Mouse (Mus musculus): ENCODE results near the gene Gapvd1. TPM values are rescaled to one million over a fixed set of nuclear protein-coding genes. Genes with fewer than 3 reads are reported as not detected.

Gapvd1 gene
- polyA plus RNA-seq, 1 experiment from 2014 or later: 79.7 TPM

DNA sequence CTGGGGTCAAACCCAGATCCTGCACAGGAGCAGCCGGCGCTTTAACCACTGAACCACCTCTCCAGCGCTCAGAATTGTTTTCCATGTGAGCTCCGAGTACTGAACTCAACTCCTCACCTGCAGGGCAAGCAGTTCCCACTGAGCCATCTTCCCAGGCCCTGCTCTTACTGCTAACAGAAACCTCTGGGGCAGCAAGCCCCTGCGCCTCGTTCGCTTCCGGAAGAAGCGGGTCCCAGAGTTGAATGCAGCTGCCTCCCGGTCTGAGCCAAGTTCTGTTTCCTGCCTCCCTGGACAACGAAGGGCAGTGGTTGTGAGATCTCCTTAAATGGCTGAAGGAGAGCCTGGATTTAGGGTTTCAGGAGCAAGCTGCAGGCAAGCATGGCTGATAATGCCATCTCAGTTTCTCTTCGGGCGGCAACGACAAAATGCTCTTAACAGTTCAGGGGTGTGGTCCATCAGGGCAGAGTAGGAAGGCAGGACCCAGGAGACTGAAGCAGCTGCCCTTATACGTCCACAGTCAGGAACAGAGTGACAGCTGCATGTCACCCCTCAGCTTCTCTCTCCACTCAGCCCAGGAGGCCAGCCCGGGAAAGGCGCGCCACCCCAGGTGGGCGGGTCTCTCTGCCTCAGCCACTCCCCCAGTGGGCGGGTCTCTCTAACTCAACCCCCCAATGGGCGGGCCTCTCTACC is 109.0 kb downstream of the Gapvd1 start:
- Histone ChIP-seq H3K27me3 (no peaks in the 10 kb centered on the region), H3K9ac (0 out of 2 replicates have a peak overlapping the region, but pooled peaks have one; percentile 6), H3K27ac (replicated peaks) (0 out of 2 replicates have a peak overlapping the region, but pooled peaks have one; percentile 28), H3K9me3 (replicated peaks) (no peaks in the 10 kb centered on the region), H3K4me3 (replicated peaks) (peak overlapping the region; percentile 44), H3K4me2 (replicated peaks) (peak overlapping the region; percentile 78), H3K4me1 (peaks cover 10% of the 10 kb centered on the region), H3K36me3 (no peaks in the 10 kb centered on the region)
- WGBS: 11% methylated on average over 21 of the region's 21 CpGs
- peak; percentile 87 for ATAC-seq (ENCODE audit: insufficient number of reproducible peaks, low FRiP score, low TSS enrichment, low read depth)

DNA sequence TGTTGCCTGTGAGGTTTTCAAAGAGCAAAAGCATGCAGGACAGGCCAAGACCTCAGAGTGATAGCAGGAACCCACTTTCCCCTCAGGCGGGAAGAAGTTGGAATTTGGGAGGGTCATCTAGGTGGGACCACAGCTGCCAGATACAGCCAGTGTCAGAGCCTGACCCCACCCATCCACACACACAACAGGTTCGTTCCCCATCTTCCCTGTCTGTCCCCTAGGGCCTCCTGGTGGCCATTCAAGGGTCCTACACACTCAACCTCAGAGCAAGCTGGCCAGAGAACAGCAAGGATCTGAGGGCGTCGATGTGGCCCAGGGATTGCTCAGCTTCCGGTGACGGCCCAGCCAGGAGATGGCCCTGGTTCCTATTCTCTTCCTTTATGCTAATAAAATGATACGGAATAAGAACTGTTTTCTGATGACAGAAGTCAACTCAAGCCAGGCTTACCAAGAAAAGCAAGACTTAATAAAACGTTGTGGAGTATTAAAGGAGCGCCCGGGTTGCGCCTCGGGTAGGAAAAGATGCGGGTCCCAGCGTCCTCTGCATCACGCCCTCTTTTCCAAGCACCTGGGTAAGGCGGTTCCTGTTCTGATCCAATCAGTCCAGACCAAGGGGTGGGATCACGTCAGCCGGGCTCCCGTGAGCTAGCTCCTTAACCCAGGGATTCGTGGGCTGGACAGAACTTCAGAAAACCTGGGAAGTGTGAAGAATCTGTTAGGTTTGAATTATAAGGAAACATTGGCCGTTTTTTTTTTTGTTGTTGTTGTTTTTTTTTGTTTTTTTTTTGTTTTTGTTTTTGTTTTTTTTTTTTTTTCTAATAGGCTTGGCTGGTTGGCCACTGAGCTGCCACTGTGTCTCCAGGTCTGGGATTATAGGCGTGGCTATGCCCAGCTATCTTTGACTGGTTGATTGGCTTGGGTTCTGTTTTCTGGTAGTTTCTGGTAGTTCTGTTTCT is 110.2 kb downstream of the Gapvd1 start:
- no peak for ATAC-seq (ENCODE audit: insufficient number of reproducible peaks, low FRiP score, low TSS enrichment, low read depth)
- no peak overlapping the region; the same call in 1 of the 2 replicates for H3K4me2 ChIP-seq (replicated peaks)
- WGBS: 36% methylated on average over 22 of the region's 22 CpGs

DNA sequence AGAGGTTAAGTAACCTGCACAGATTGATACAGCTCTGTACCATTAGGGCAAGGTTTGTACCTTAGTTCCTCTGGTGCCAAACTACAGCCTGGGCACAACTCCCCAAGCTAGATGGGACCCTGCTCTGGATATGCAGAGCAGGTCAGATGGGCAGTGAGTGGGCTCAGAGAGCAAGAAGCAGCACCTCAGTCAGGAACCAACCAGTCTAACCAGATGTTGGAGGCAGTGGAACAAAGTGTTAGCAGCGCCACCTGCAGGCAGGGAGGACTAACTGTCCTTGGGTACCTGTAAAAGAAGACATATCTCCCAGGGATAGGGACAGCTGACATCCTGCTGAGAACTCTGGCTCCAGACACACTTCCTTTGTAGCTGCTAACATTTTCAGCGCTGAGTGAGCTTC is 112.7 kb downstream of the Gapvd1 start:
- no peak overlapping the region for H3K4me2 ChIP-seq (replicated peaks)
- WGBS: 36% methylated on average over 2 of the region's 2 CpGs
- no peaks in the 10 kb centered on the region for H3K36me3 ChIP-seq
- H3K9me3 ChIP-seq (replicated peaks): no peaks in the 10 kb centered on the region
- no peaks in the 10 kb centered on the region for H3K27me3 ChIP-seq
- no peak for ATAC-seq (ENCODE audit: insufficient number of reproducible peaks, low FRiP score, low TSS enrichment, low read depth)
- no peak overlapping the region for H3K27ac ChIP-seq (replicated peaks)
- no peak overlapping the region for H3K9ac ChIP-seq
- peaks cover 17% of the 10 kb centered on the region for H3K4me1 ChIP-seq
- H3K4me3 ChIP-seq (replicated peaks): no peak overlapping the region

More for the DNA sequence above, 110.2 kb downstream of the Gapvd1 start:
- Histone ChIP-seq H3K27me3 (no peaks in the 10 kb centered on the region), H3K4me1 (peaks cover 10% of the 10 kb centered on the region), H3K9ac (no peak overlapping the region), H3K4me3 (replicated peaks) (no peak overlapping the region), H3K36me3 (no peaks in the 10 kb centered on the region), H3K27ac (replicated peaks) (no peak overlapping the region), H3K9me3 (replicated peaks) (no peaks in the 10 kb centered on the region)

DNA sequence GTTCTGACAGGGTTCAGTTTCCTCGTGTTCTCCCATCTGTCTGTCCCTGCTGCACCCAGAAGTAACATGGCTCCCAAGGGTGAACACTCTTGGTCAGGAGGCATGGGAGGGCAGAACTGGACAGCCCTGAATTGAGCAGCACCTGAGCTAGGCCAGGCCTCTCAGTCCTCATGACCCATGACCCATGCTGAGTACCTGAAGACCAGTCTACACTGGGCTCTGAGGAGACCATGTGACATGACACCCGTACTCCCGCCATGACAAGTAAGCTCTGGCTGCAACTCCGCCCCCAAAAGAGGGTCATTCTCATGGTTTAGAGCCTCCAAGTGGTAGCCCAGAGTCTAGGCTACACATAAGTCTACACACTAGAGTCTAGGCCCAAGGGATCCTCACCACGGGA is 115.3 kb downstream of the Gapvd1 start:
- 59% methylated on average over 5 of the region's 5 CpGs for WGBS

DNA sequence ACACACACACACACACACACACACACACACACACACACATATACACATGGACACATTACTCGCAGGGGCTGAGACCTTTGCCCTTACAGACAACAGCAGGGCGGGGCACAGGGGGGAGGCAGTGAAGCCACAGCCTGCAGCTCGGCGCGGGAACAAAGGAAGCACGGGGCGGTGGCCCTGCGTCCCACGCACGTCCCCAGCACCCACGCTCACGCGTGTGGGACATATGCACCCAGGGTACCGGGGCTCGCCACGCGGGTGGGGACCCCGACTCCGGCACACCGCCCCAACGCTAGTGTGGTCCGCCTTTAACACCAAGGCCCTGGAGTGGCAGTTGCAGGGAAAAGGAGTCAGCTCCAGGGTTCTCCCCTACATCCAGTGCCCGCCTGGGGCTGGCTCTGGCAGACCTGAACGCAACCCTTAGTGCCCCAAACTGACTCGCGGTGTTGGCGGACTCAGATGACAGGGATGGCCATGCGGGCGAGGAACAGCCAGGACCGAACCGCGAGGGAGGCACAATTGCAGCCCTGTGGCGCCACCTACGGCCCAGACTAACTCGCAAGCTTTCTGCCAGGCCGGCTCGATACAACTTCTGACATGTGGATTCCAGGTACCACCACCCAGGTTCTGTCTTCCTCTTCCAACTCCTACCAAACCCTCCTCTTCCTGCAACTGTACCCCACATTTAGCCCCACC is 115.9 kb downstream of the Gapvd1 start:
- no peaks in the 10 kb centered on the region for H3K27me3 ChIP-seq
- H3K4me2 ChIP-seq (replicated peaks): peak overlapping the region; percentile 96
- no peak overlapping the region for H3K27ac ChIP-seq (replicated peaks)
- H3K9me3 ChIP-seq (replicated peaks): no peaks in the 10 kb centered on the region
- ATAC-seq (ENCODE audit: insufficient number of reproducible peaks, low FRiP score, low TSS enrichment, low read depth): peak; percentile 58
- peak overlapping the region; percentile 47 for H3K4me3 ChIP-seq (replicated peaks)
- peaks cover 10% of the 10 kb centered on the region; the same call in 1 of the 2 replicates for H3K4me1 ChIP-seq
- no peaks in the 10 kb centered on the region for H3K36me3 ChIP-seq
- WGBS: 12% methylated on average over 37 of the region's 37 CpGs
- H3K9ac ChIP-seq: peak overlapping the region; percentile 37

More for the DNA sequence above, 115.3 kb downstream of the Gapvd1 start:
- Histone ChIP-seq H3K9me3 (replicated peaks) (no peaks in the 10 kb centered on the region), H3K4me2 (replicated peaks) (peak overlapping the region; percentile 96; the same call in 1 of the 2 replicates), H3K27ac (replicated peaks) (no peak overlapping the region), H3K27me3 (no peaks in the 10 kb centered on the region), H3K4me1 (peaks cover 10% of the 10 kb centered on the region; the same call in 1 of the 2 replicates), H3K36me3 (no peaks in the 10 kb centered on the region), H3K4me3 (replicated peaks) (no peak overlapping the region), H3K9ac (no peak overlapping the region)
- peak; percentile 31; the same call in 1 of the 2 replicates for ATAC-seq (ENCODE audit: insufficient number of reproducible peaks, low FRiP score, low TSS enrichment, low read depth)

DNA sequence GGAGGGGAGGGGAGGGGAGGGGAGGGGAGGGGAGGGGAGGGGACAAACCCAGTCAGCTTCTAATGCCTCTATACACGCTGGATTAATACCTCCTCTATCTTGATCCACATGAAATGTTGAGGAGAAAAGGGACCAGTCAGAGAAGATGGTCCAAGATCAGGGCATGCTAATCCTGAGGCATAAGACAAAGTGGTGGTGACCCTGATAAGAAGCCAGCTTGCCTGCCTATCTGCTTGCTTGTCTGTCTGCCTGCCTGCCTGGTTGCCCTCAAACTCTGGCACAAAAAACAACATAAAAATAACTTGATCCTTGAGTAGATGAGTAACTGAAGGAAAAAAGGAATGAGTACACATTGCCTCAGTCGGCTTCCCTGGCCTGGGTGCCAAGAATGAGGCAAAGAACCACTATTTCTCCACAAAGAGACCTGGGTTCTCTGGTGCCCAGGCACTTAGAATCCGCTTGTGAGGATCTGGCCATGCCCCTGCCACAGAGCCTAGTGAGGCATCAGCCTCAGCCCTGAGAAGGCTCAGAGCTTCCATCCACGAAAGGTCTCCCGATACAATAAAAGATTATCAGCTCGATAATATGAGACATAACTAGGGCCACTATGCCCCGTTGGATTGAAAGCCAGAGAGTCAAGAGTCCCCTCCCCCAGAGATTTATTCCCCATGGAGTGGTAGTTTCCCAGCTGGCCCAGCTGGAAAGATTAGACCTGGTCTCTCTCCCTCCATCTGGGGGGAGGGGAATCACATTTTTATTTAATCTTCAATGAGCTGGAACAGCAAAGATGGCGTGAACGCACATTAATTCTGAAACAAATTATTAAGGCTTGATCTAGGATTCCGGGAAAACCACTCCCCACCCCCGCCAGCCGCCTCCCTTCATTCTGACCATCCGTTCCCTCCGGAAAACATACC is 119.5 kb downstream of the Gapvd1 start:
- ATAC-seq (ENCODE audit: insufficient number of reproducible peaks, low FRiP score, low TSS enrichment, low read depth): no peak
- H3K4me3 ChIP-seq (replicated peaks): no peak overlapping the region
- WGBS: 68% methylated on average over 14 of the region's 14 CpGs

DNA sequence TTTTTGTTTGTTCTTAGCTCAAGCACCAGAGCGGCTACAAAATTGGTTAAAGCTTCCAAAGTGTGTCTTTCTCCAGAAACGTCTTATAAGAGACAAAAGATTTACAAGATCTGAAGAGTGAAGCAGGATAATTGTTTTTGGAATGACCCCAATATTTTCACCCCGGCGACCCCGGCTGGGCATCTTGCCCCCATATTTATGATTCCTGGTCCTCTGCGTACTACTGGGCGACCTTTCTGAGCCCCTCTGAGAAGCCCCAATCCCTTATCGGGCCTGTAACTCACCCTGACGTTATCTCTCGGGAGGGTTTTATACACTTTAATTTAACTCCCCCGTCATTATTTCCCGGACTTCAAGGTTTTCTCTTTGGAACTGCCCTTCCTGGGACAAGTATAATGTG is 123.0 kb downstream of the Gapvd1 start:
- 77% methylated on average over 12 of the region's 12 CpGs for WGBS
- no peak overlapping the region for H3K4me2 ChIP-seq (replicated peaks)
- peaks cover 17% of the 10 kb centered on the region for H3K4me1 ChIP-seq
- no peaks in the 10 kb centered on the region for H3K9me3 ChIP-seq (replicated peaks)
- H3K9ac ChIP-seq: no peak overlapping the region
- ATAC-seq (ENCODE audit: insufficient number of reproducible peaks, low FRiP score, low TSS enrichment, low read depth): no peak
- no peaks in the 10 kb centered on the region for H3K36me3 ChIP-seq
- no peaks in the 10 kb centered on the region for H3K27me3 ChIP-seq
- H3K4me3 ChIP-seq (replicated peaks): no peak overlapping the region
- H3K27ac ChIP-seq (replicated peaks): no peak overlapping the region

More for the DNA sequence above, 119.5 kb downstream of the Gapvd1 start:
- Histone ChIP-seq H3K9me3 (replicated peaks) (no peaks in the 10 kb centered on the region), H3K4me1 (peaks cover 10% of the 10 kb centered on the region; the same call in 1 of the 2 replicates), H3K27ac (replicated peaks) (no peak overlapping the region), H3K36me3 (no peaks in the 10 kb centered on the region), H3K9ac (no peak overlapping the region), H3K27me3 (no peaks in the 10 kb centered on the region), H3K4me2 (replicated peaks) (no peak overlapping the region)

DNA sequence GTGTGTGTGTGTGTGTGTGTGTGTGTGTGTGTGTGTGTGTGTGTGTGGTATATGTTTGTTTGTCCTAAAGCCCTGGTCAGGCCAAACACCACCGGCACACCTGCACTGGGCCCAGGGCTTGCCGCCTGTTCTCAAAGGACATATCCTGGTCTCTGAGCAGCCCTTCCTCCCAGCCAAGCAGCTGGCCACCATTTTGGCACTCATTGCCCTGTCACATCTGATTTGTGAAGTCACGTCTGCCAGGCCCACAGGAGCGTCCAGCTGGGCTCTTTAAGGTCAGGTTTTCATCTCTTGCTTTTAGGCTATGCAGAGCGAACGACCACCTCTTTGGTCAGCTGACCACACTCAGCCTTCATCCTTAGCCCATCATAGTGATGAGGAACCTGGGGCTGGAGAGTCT is 124.6 kb downstream of the Gapvd1 start:
- WGBS: 70% methylated on average over 6 of the region's 6 CpGs
- H3K36me3 ChIP-seq: peaks cover 4% of the 10 kb centered on the region; the same call in 1 of the 2 replicates

DNA sequence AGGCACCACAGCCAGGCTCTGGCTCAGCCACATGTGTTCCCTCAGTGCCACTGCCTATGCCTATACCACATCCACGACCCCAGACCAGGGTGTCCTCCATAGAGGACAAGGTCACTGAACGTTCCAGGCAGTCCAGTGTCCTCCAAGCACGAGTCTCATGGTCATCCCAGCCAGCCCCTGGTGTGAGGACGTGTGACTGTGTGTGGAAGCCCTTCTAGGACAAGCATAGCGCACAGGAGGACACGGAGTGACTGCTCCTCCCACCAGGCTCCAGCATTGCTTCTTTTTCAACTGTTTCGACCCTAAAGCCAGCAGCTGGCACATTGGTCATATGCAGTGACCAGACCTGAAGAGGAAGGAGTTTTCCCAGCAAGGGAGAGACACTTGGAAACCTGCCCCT is 125.3 kb downstream of the Gapvd1 start:
- ATAC-seq (ENCODE audit: insufficient number of reproducible peaks, low FRiP score, low TSS enrichment, low read depth): no peak
- Histone ChIP-seq H3K9me3 (replicated peaks) (no peaks in the 10 kb centered on the region), H3K4me1 (peaks cover 17% of the 10 kb centered on the region), H3K4me3 (replicated peaks) (no peak overlapping the region), H3K9ac (no peak overlapping the region), H3K4me2 (replicated peaks) (no peak overlapping the region), H3K27me3 (no peaks in the 10 kb centered on the region), H3K36me3 (peaks cover 8% of the 10 kb centered on the region; the same call in 1 of the 2 replicates), H3K27ac (replicated peaks) (no peak overlapping the region)
- 79% methylated on average over 7 of the region's 7 CpGs for WGBS

More for the DNA sequence above, 124.6 kb downstream of the Gapvd1 start:
- Histone ChIP-seq H3K9me3 (replicated peaks) (no peaks in the 10 kb centered on the region), H3K4me1 (peaks cover 17% of the 10 kb centered on the region), H3K27me3 (no peaks in the 10 kb centered on the region), H3K4me2 (replicated peaks) (no peak overlapping the region), H3K4me3 (replicated peaks) (no peak overlapping the region), H3K27ac (replicated peaks) (no peak overlapping the region), H3K9ac (no peak overlapping the region)
- ATAC-seq (ENCODE audit: insufficient number of reproducible peaks, low FRiP score, low TSS enrichment, low read depth): no peak

DNA sequence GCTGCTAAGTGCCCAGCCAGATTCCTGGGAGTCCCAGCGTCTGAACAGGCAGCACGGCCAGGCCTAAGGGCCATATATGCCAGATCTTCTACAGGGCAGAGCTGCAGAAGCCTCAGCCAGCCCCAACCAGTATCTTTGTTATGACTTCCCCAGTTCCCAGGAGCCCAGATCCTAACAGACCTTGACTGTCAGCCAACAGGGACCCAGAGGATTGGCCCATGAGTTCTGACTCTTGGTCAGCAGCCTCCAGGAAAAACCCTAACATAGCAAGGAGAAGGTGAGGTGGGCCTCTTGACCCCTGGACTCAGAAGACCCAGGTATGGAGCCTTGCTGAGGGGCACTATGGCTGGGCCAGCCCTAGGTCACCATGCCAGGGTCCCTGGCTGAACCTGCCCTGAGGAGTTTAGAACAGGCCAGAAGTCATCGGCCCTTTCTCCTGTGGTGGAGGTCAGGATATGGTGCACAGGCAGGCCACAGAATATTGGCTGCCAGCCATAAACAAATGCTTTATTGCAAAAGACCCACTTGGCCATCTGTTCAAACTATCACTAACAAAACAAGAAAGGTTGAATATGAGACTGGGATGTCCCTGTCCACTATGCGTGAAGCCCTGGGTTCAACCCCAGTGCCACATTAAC is 126.0 kb downstream of the Gapvd1 start:
- Histone ChIP-seq H3K9me3 (replicated peaks) (no peaks in the 10 kb centered on the region), H3K27me3 (no peaks in the 10 kb centered on the region), H3K4me1 (peaks cover 17% of the 10 kb centered on the region), H3K4me2 (replicated peaks) (no peak overlapping the region), H3K27ac (replicated peaks) (0 out of 2 replicates have a peak overlapping the region, but pooled peaks have one; percentile 13), H3K36me3 (peaks cover 11% of the 10 kb centered on the region; the same call in 1 of the 2 replicates), H3K9ac (no peak overlapping the region), H3K4me3 (replicated peaks) (no peak overlapping the region)
- no peak for ATAC-seq (ENCODE audit: insufficient number of reproducible peaks, low FRiP score, low TSS enrichment, low read depth)
- WGBS: 76% methylated on average over 4 of the region's 4 CpGs
